Mouse (Mus musculus) erythroblast, adult 5-6 weeks (primary cell): ENCODE data around the gene Rnase1. TPM values are rescaled to one million over a fixed set of nuclear protein-coding genes. Genes with fewer than 3 reads are reported as not detected.
A peak's percentile ranks its signal among the peaks of the same experiment; 100 is the strongest.

Experiments used
- ATAC-seq: replicated peaks from 2 replicates; pipeline ENCODE4 v1.8.0; 2016; ENCODE audit warnings: moderate number of reproducible peaks, mild to moderate bottlenecking, moderate TSS enrichment, inconsistent platforms; ENCODE audit not compliant: poor library complexity, low FRiP score, severe bottlenecking
- total RNA-seq, 2 experiments: library from RNA; stranded (forward) in 1 of 2; stranded (reverse) in 1 of 2; fragments of 150-400 nt in 1 of 2; fragments of 200-764, 138-1000 nt in 1 of 2; gene quantifications; 2 replicates each; pipeline versions ENCODE4 v1.2.3 to v1.2.4; 2015 to 2017; ENCODE audit warnings: low replicate concordance in 2 of 2

Gene Rnase1
- total RNA-seq, 2 experiments from 2014 or later: 2.1 TPM; not detected in 1

DNA sequence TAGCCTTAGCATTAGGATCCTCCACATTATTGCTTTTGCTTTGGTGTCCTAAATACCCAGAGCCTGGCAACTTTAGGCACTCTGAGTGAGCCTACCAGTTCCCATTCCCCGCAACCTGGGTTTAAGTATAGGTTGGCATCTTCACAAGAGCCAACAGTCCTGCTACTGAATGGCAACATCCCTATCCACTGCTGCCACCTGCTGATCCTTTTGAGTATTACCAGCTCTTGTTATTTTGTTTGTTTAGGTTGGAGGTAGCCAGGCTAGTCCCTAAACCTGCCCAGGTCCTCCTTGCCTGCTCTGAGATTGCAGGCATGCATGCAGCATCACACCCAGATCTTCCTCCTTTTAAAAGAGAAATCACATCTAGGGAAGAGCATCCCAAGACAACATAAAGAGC lies 48.3 kb downstream of the Rnase1 start:
- ATAC-seq: peak; percentile 78; the same call in 1 of the 2 replicates

DNA sequence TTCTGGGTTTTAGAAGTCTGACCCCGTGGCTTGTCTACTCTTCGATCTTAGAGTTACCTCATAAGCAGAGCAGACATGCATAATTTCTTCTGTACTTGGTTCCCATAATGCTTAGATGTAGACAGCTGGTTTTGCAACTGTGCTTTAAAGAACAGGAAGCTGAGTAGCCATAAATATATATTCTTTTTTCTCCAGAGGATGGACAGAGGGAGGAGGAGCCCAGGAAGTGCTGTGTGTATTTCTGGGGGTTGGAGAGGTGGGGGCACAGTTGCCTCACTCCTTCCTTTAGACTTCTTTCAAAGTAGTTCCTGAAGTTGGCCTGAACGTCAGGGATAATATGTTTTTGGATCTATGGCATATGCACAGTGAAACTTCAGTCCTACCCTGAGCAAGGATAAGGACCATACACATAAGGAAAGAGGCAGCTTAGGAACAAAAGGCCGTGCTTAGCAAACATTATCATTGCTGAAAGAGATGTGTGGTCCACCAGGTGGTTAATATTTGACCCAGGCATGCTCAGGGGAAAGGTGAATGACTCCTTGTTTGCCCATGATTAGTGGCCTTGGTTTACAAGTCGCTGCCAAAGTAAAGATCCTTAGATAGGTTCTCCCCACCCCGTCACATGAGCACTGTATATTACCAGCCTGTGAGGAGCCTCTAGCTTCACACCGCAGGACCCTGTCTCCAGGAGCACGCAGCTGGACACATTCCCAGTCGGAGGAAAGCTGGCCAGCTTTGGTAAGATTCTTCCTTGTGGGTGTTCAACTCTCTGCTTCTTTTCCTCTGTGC lies 50.7 kb downstream of the Rnase1 start:
- ATAC-seq: no peak

Other genes starting within 250 kb of the Rnase1 start
- not detected in 2 replicates for gene Klhl33, start 249.3 kb downstream of the Rnase1 start, total RNA-seq (2015; ENCODE audit: low replicate concordance)
- gene Klhl33, start 249.3 kb downstream of the Rnase1 start, total RNA-seq (2017; ENCODE audit: low replicate concordance): 0.14 TPM in 1 of 2 replicates, not detected in the other
- gene Osgep, start 221.9 kb downstream of the Rnase1 start, total RNA-seq (2015; ENCODE audit: low replicate concordance): 6.5 and 19.2 TPM in 2 replicates
- gene Osgep, start 221.9 kb downstream of the Rnase1 start, total RNA-seq (2017; ENCODE audit: low replicate concordance): 13.0 and 13.4 TPM in 2 replicates
- gene Apex1, start 221.8 kb downstream of the Rnase1 start, total RNA-seq (2015; ENCODE audit: low replicate concordance): 21.9 and 26.3 TPM in 2 replicates
- 12.3 and 13.4 TPM in 2 replicates for gene Apex1, start 221.8 kb downstream of the Rnase1 start, total RNA-seq (2017; ENCODE audit: low replicate concordance)
- 19.6 and 22.3 TPM in 2 replicates for gene Pip4p1, start 215.9 kb downstream of the Rnase1 start, total RNA-seq (2015; ENCODE audit: low replicate concordance)
- 18.0 and 21.5 TPM in 2 replicates for gene Pip4p1, start 215.9 kb downstream of the Rnase1 start, total RNA-seq (2017; ENCODE audit: low replicate concordance)
- gene Pnp, start 215.7 kb downstream of the Rnase1 start, total RNA-seq (2015; ENCODE audit: low replicate concordance): 357 and 415 TPM in 2 replicates
- gene Pnp, start 215.7 kb downstream of the Rnase1 start, total RNA-seq (2017; ENCODE audit: low replicate concordance): 529 and 542 TPM in 2 replicates
- gene Gm49342, start 202.3 kb downstream of the Rnase1 start, total RNA-seq (2015; ENCODE audit: low replicate concordance): not detected in 2 replicates
- not detected in 2 replicates for gene Gm49342, start 202.3 kb downstream of the Rnase1 start, total RNA-seq (2017; ENCODE audit: low replicate concordance)
- 161 and 174 TPM in 2 replicates for gene Pnp2, start 190.8 kb downstream of the Rnase1 start, total RNA-seq (2015; ENCODE audit: low replicate concordance)
- gene Pnp2, start 190.8 kb downstream of the Rnase1 start, total RNA-seq (2017; ENCODE audit: low replicate concordance): 56.1 and 122 TPM in 2 replicates
- 1.3 TPM in 1 of 2 replicates, not detected in the other for gene Rnase10, start 139.0 kb downstream of the Rnase1 start, total RNA-seq (2015; ENCODE audit: low replicate concordance)
- gene Rnase10, start 139.0 kb downstream of the Rnase1 start, total RNA-seq (2017; ENCODE audit: low replicate concordance): 0.85 TPM in 1 of 2 replicates, not detected in the other
- gene Rnase9, start 104.9 kb downstream of the Rnase1 start, total RNA-seq (2015; ENCODE audit: low replicate concordance): not detected in 2 replicates
- gene Rnase9, start 104.9 kb downstream of the Rnase1 start, total RNA-seq (2017; ENCODE audit: low replicate concordance): not detected in 2 replicates
- not detected in 2 replicates for gene Rnase11, start 96.6 kb downstream of the Rnase1 start, total RNA-seq (2015; ENCODE audit: low replicate concordance)
- gene Rnase11, start 96.6 kb downstream of the Rnase1 start, total RNA-seq (2017; ENCODE audit: low replicate concordance): not detected in 2 replicates
- gene Rnase12, start 89.1 kb downstream of the Rnase1 start, total RNA-seq (2015; ENCODE audit: low replicate concordance): 5.4 TPM in 1 of 2 replicates, not detected in the other
- 3.1 TPM in 1 of 2 replicates, not detected in the other for gene Rnase12, start 89.1 kb downstream of the Rnase1 start, total RNA-seq (2017; ENCODE audit: low replicate concordance)
- gene Olfr750, start 72.3 kb downstream of the Rnase1 start, total RNA-seq (2015; ENCODE audit: low replicate concordance): not detected in 2 replicates
- gene Olfr750, start 72.3 kb downstream of the Rnase1 start, total RNA-seq (2017; ENCODE audit: low replicate concordance): not detected in 2 replicates
- 7.5 and 20.6 TPM in 2 replicates for gene Rnase4, start 55.7 kb downstream of the Rnase1 start, total RNA-seq (2015; ENCODE audit: low replicate concordance)
- gene Rnase4, start 55.7 kb downstream of the Rnase1 start, total RNA-seq (2017; ENCODE audit: low replicate concordance): 5.6 and 7.5 TPM in 2 replicates
- 1.9 TPM in 1 of 2 replicates, not detected in the other for gene Ang, start 55.6 kb downstream of the Rnase1 start, total RNA-seq (2015; ENCODE audit: low replicate concordance)
- 1.3 TPM in 1 of 2 replicates, not detected in the other for gene Ang, start 55.6 kb downstream of the Rnase1 start, total RNA-seq (2017; ENCODE audit: low replicate concordance)
- not detected in 2 replicates for gene Eddm3b, start 32.4 kb downstream of the Rnase1 start, total RNA-seq (2015; ENCODE audit: low replicate concordance)
- not detected in 2 replicates for gene Eddm3b, start 32.4 kb downstream of the Rnase1 start, total RNA-seq (2017; ENCODE audit: low replicate concordance)
- 8.1 and 47.2 TPM in 2 replicates for gene Rnase6, start 22.9 kb downstream of the Rnase1 start, total RNA-seq (2015; ENCODE audit: low replicate concordance)
- gene Rnase6, start 22.9 kb downstream of the Rnase1 start, total RNA-seq (2017; ENCODE audit: low replicate concordance): 9.5 and 15.7 TPM in 2 replicates
- not detected in 2 replicates for gene Rnase2b, start 15.5 kb upstream of the Rnase1 start, total RNA-seq (2015; ENCODE audit: low replicate concordance)
- 1.3 TPM in 1 of 2 replicates, not detected in the other for gene Rnase2b, start 15.5 kb upstream of the Rnase1 start, total RNA-seq (2017; ENCODE audit: low replicate concordance)
- not detected in 2 replicates for gene Ang2, start 52.4 kb upstream of the Rnase1 start, total RNA-seq (2015; ENCODE audit: low replicate concordance)
- not detected in 2 replicates for gene Ang2, start 52.4 kb upstream of the Rnase1 start, total RNA-seq (2017; ENCODE audit: low replicate concordance)
- not detected in 2 replicates for gene Ear14, start 56.6 kb upstream of the Rnase1 start, total RNA-seq (2015; ENCODE audit: low replicate concordance)
- gene Ear14, start 56.6 kb upstream of the Rnase1 start, total RNA-seq (2017; ENCODE audit: low replicate concordance): not detected in 2 replicates
- 1.3 TPM in 1 of 2 replicates, not detected in the other for gene Rnase2a, start 109.3 kb upstream of the Rnase1 start, total RNA-seq (2015; ENCODE audit: low replicate concordance)
- not detected in 2 replicates for gene Rnase2a, start 109.3 kb upstream of the Rnase1 start, total RNA-seq (2017; ENCODE audit: low replicate concordance)
- gene Gm7247, start 215.0 kb upstream of the Rnase1 start, total RNA-seq (2015; ENCODE audit: low replicate concordance): not detected in 2 replicates
- not detected in 2 replicates for gene Gm7247, start 215.0 kb upstream of the Rnase1 start, total RNA-seq (2017; ENCODE audit: low replicate concordance)